Mouse (Mus musculus) hindbrain, embryonic 10.5 days (tissue): ENCODE measurements at regions not wholly inside any gene's neighbourhood (a gene's known extent, or its start where the extent isn't known, plus 50 kb on each side); places are given as distances from the start of the nearest gene placed in this dataset.
"Not testable (repeated sequence)": the region's sequence is repeated elsewhere in the genome, so short reads cannot be mapped to it uniquely, and the experiment has no call there.

ENCODE experiments used
- DNase-seq: peaks from one replicate; pipeline ENCODE4 v3.0.0-alpha.2; 2017; ENCODE audit warnings: low spot score
- H3K27ac ChIP-seq: fragments of 300-500 bp; sonication (generic); 2 replicates; pipeline ENCODE4 v1.5.1; 2016; ENCODE audit warnings: mild to moderate bottlenecking, moderate library complexity
- H3K27me3 ChIP-seq: fragments of 300-500 bp; sonication (generic); 2 replicates; pipeline ENCODE4 v1.6.1; 2016; ENCODE audit warnings: mild to moderate bottlenecking; ENCODE audit not compliant: poor library complexity, insufficient read depth, severe bottlenecking
- H3K36me3 ChIP-seq: fragments of 300-500 bp; sonication (generic); 2 replicates; pipeline ENCODE4 v1.6.1; 2016; ENCODE audit warnings: mild to moderate bottlenecking, moderate library complexity
- H3K4me1 ChIP-seq: fragments of 300-500 bp; sonication (generic); replicated peaks from 2 replicates; pipeline ENCODE4 v1.6.1; 2016; ENCODE audit warnings: mild to moderate bottlenecking
- H3K4me3 ChIP-seq: fragments of 300-500 bp; sonication (generic); 2 replicates; pipeline ENCODE4 v1.5.1; 2016; ENCODE audit warnings: mild to moderate bottlenecking, moderate library complexity
- H3K9me3 ChIP-seq: fragments of 300-500 bp; sonication (generic); 2 replicates; pipeline ENCODE4 v1.6.1; 2016; ENCODE audit warnings: mild to moderate bottlenecking, moderate library complexity
- WGBS: fragments of 180-500 bp; shearing (Covaris S2); methylation state at CpG from one replicate; pipeline ENCODE4 v1.1.7; 2016; 5-methylcytosine and 5-hydroxymethylcytosine counted together

DNA sequence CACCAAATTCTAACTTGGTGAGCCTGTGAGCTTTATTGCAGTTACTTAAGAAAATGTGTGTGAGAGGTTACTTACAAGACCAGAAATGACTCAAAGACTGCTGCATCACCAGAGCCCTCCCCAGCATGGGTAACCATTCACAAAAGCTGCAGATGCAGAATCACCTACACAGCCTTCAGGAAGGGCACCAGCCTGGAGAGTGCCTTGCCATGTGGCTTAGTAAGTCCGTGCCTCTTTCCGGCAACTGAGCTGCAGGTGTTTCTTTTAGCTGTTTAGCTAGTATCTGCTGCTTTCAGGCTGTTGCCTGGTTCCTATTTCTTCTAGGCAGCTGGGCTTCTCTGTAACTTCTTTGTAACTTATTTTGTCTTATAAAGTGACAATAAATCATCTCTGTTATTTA is 213.2 kb upstream of the Stxbp6 start:
- Histone ChIP-seq H3K27ac (no peak overlapping the region), H3K4me3 (no peak overlapping the region), H3K27me3 (no peaks in the 10 kb centered on the region), H3K4me1 (no peaks in the 10 kb centered on the region), H3K9me3 (no peaks in the 10 kb centered on the region), H3K36me3 (no peaks in the 10 kb centered on the region)
- 73% methylated on average over 2 of the region's 2 CpGs for WGBS
- DNase-seq = no peak

DNA sequence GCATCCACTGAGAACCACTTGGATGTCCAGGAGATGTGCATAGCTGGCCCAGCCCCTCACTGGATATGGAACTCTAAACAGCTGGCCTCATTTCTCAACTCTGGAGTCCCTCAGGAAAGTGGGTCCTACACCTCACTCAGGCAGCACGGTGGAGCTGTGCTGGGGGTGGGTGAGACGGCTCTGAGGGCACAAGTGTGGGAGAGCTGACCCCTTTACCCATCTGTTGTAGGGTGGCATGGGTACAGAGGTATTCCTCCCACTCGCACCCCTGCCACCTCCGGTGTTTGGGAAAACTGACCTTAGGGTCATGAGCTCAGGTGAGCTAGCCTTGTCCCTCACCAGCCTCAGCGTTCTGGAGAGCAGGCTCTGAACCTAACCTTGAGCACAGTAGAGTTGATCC is 181.8 kb upstream of the Stxbp6 start:
- Histone ChIP-seq H3K4me1 (no peaks in the 10 kb centered on the region), H3K9me3 (no peaks in the 10 kb centered on the region), H3K27ac (no peak overlapping the region), H3K4me3 (no peak overlapping the region), H3K27me3 (no peaks in the 10 kb centered on the region), H3K36me3 (no peaks in the 10 kb centered on the region)
- DNase-seq = no peak
- WGBS = 93% methylated on average over 5 of the region's 5 CpGs

DNA sequence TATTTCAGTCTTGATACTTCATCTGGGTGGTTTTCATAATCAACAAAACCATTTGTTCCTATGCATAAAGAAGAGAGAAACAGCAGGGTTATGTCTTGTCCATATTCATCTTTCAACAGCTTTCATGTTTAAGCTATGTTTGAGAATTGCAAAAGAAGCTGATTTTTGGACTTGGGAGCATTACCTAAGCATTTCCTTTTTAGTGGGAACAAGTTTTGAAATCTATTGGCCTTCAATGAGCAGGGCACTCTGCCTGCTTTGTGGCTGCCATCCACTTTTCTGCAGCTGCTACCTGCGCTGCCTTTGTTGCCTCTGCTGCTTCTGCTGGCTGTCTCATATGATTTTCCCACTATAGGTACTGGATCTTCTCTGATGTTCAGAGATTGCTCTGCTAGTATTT is 136.6 kb upstream of the Stxbp6 start:
- Histone ChIP-seq H3K4me3 (no peak overlapping the region), H3K27me3 (no peaks in the 10 kb centered on the region), H3K9me3 (no peaks in the 10 kb centered on the region), H3K36me3 (no peaks in the 10 kb centered on the region), H3K27ac (no peak overlapping the region), H3K4me1 (no peaks in the 10 kb centered on the region)
- DNase-seq = no peak
- WGBS = 86% methylated on average over 1 of the region's 1 CpGs

DNA sequence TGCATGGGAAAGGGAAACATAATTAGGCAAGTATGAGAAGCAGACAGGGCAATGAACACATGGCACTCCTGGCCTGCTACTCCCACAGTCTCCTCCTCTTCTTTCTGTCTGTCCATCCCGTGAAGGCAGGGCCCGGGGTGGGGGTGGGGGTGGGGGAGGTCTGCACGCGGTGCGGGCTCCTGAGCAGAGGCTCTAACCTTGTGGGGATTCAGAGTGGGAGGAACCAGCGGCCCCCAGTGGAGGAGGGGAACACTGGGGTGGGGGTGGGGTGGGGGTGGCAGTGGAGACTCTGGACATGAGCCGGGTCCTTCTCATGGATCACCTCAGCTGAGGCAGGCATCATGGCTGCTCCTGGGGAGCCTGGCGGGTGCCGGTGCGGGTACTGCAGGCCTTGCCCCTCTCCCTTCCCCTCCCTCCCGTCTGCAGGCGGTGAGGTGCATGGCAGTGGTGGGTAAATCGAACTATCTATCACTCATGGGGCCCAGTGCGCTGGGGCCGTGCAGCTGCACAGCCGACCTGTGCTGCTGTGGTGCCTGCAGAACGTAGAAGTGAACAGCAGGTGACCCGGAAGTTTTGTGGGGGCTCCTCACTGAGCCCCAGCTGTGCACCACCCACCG is 120.9 kb upstream of the Stxbp6 start:
- H3K4me1 ChIP-seq = 0 out of 2 replicates have a peak, but pooled peaks cover 2% of the 10 kb centered on the region
- no peak overlapping the region for H3K4me3 ChIP-seq
- H3K36me3 ChIP-seq = no peaks in the 10 kb centered on the region
- no peaks in the 10 kb centered on the region for H3K27me3 ChIP-seq
- H3K9me3 ChIP-seq = peaks cover 12% of the 10 kb centered on the region; the same call in 1 of the 2 replicates
- 54% methylated on average over 19 of the region's 19 CpGs for WGBS
- H3K27ac ChIP-seq = no peak overlapping the region
- no peak for DNase-seq

DNA sequence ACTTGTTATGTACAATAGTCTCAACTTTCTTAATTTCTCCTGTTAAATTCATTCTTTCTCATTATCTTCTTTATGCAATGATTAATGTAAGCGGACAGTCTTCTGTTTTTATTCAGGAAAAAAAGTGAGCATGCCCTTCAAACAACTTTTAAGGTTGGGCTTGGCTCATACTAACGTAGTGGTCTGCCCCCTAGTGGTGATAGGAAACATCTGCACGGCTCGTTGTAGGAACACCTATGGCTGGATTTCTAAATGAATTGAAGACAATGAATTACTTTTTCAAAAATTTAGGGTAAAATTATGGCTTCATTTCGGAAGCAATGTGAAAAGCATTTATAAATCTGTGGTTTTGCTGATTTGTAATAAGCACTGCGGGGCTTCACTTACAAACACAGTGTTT is 112.6 kb upstream of the Stxbp6 start:
- peak; percentile 18 for DNase-seq
- Histone ChIP-seq H3K27ac (no peak overlapping the region), H3K4me3 (no peak overlapping the region), H3K36me3 (no peaks in the 10 kb centered on the region), H3K27me3 (no peaks in the 10 kb centered on the region), H3K4me1 (no peaks in the 10 kb centered on the region), H3K9me3 (no peaks in the 10 kb centered on the region)
- 15% methylated on average over 6 of the region's 6 CpGs for WGBS

DNA sequence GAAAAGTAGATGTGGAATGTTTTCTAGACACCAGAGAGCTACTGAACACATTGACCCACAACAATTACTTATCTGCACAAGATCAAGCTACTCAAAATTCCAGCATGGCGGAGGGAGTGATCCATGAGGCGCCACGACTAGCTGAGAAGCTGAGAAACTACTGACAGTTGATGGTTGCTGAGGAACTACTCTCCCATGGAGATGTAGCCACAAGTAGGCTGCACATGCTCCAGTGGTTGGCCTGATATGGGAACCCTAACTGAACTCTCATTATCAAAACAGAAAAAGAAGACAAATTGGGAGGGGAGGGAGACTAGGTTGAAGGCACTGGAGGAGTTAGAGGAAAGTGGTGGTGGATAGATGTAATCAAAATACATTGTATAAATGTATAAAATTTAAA is 110.0 kb upstream of the Stxbp6 start:
- 88% methylated on average over 3 of the region's 3 CpGs for WGBS
- no peak overlapping the region for H3K4me3 ChIP-seq
- H3K27ac ChIP-seq = no peak overlapping the region
- no peaks in the 10 kb centered on the region for H3K4me1 ChIP-seq
- no peak for DNase-seq
- H3K9me3 ChIP-seq = no peaks in the 10 kb centered on the region
- no peaks in the 10 kb centered on the region for H3K36me3 ChIP-seq
- H3K27me3 ChIP-seq = no peaks in the 10 kb centered on the region

DNA sequence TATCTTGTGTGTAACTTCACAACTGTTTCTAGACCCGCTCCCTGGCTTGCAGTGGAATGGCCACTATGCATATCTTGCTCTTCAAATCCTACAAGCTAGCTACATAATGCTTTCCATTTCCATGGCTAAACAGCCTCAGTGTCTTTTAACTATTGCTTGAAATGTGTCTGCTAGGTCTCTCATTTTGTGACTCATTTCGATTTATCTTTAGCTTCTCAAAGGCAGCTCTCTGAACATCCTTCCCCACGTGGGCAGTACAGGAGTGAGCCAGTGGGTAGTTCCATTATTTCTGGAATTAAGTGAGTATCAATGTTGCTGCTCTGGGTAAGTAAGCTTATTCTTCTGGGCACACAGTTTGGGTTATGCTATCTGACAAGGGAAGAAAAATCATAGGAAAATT is 102.9 kb upstream of the Stxbp6 start:
- H3K9me3 ChIP-seq = no peaks in the 10 kb centered on the region
- WGBS = 83% methylated on average over 3 of the region's 3 CpGs
- no peak for DNase-seq
- H3K27me3 ChIP-seq = no peaks in the 10 kb centered on the region
- H3K27ac ChIP-seq = no peak overlapping the region
- H3K4me1 ChIP-seq = no peaks in the 10 kb centered on the region
- no peaks in the 10 kb centered on the region for H3K36me3 ChIP-seq
- no peak overlapping the region for H3K4me3 ChIP-seq

DNA sequence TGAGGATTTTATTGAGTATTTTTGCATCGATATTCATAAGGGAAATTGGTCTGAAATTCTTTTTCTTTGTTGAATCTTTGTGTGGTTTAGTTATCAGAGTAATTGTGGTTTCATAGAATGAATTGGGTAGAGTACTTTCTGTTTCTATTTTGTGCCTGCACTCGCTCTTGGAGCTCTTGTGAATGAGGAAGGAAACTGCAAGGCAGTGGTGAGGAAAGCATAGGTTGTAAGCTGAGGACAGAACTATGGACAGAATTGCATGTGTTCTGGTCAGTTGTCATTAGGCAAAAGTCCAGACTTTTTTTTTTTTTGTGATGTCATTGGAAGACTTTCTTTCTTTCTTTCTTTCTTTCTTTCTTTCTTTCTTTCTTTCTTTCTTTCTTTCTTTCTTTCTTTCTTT is 100.8 kb upstream of the Stxbp6 start:
- H3K4me3 ChIP-seq, H3K27ac ChIP-seq, H3K4me1 ChIP-seq, H3K27me3 ChIP-seq, DNase-seq, H3K9me3 ChIP-seq, H3K36me3 ChIP-seq: not testable (repeated sequence)
- WGBS = 90% methylated on average over 2 of the region's 2 CpGs

DNA sequence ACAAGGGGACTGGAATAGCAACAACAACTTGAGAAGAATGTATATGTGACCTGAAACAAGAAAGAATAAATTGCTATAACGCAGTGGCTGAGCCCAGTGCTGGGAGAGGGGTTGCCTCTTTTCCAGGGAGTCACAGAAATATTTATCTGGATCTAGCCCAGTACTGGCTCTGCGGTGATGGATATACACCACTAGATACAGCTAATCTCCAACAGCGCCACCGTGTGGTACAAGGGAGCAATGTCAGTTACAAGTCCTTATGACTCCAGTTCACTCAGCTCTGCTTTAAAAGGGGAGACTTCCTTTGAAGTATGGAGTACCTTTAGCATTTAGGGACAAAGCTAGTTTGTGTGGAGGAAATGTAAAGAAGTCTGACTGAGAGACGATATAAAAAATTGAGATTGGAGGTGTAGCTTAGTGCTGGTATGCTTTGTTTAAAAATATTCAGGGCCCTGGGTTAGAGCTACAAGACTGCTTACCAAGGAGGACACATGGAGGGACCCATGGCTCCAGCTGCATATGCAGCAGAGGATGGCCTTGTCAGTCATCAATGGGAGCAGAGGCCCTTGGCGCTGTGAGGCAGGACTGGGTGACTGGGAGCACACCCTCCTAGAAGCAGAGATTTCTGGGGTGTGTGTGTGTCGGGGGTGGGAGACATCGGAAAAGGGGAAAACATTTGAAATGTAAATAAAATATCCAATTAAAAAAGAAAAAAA is 97.6 kb upstream of the Stxbp6 start:
- Histone ChIP-seq H3K27ac (no peak overlapping the region), H3K4me1 (no peaks in the 10 kb centered on the region), H3K27me3 (no peaks in the 10 kb centered on the region), H3K9me3 (no peaks in the 10 kb centered on the region), H3K36me3 (no peaks in the 10 kb centered on the region), H3K4me3 (no peak overlapping the region)
- peak; percentile 78 for DNase-seq
- 39% methylated on average over 8 of the region's 8 CpGs for WGBS

DNA sequence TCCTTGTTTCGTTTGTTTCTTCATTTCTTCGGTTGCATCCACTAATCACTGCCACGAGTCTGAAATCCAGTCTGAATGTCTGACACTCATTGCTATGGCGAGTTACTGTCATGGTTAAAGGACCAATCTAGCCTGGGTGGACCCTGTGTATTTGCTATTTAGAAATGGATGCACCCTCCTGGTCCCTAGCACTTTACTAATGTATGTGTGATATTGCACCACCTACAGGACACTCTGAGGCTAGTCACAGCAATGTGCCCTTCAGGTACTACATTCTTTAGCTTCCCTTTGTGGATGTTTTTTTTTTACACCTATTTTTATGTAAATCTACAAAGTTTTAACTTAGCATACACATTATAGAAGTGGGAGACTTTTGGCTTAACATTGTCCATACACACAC is 87.5 kb upstream of the Stxbp6 start:
- H3K4me3 ChIP-seq = no peak overlapping the region
- no peak for DNase-seq
- H3K4me1 ChIP-seq = no peaks in the 10 kb centered on the region
- no peaks in the 10 kb centered on the region for H3K27me3 ChIP-seq
- H3K36me3 ChIP-seq = no peaks in the 10 kb centered on the region
- 68% methylated on average over 4 of the region's 4 CpGs for WGBS
- no peak overlapping the region for H3K27ac ChIP-seq
- no peaks in the 10 kb centered on the region for H3K9me3 ChIP-seq

DNA sequence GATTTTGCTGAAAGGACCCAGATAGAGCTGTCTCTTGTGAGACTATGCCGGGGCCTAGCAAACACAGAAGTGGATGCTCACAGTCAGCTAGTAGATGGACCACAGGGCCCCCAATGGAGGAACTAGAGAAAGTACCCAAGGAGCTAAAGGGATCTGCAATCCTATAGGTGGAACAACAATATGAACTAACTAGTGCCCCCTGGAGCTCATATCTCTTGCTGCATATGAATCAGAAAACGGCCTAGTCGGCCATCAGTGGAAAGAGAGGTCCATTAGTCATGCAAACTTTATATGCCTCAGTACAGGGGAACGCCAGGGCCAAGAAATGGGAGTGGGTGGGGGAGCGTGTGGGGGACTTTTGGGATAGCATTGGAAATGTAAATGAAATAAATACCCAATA is 87.1 kb upstream of the Stxbp6 start:
- H3K27me3 ChIP-seq, DNase-seq, H3K4me1 ChIP-seq, H3K27ac ChIP-seq, H3K36me3 ChIP-seq, H3K9me3 ChIP-seq, H3K4me3 ChIP-seq: not testable (repeated sequence)
- WGBS = 85% methylated on average over 5 of the region's 5 CpGs

DNA sequence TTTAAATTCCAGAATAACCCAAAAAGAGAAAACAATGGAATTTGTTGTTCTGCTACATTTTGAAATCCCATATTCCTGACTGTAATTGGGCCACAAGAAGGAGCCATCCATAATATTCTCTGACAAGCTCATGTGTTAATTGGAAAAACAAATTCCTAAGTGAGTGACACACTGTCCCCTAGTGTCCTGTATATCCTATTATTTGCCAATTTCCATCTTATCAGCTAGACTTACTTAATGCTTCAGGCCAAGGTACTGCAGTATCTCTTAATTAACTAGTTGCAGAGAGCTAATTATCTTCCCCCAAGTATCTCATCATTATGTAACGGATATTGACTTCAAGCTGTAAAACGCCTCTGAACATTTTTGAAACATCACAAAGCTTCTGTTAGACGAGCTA is 84.5 kb upstream of the Stxbp6 start:
- Histone ChIP-seq H3K4me1 (no peaks in the 10 kb centered on the region), H3K27ac (no peak overlapping the region), H3K9me3 (no peaks in the 10 kb centered on the region), H3K27me3 (no peaks in the 10 kb centered on the region), H3K36me3 (no peaks in the 10 kb centered on the region), H3K4me3 (no peak overlapping the region)
- 84% methylated on average over 3 of the region's 3 CpGs for WGBS
- DNase-seq = no peak

DNA sequence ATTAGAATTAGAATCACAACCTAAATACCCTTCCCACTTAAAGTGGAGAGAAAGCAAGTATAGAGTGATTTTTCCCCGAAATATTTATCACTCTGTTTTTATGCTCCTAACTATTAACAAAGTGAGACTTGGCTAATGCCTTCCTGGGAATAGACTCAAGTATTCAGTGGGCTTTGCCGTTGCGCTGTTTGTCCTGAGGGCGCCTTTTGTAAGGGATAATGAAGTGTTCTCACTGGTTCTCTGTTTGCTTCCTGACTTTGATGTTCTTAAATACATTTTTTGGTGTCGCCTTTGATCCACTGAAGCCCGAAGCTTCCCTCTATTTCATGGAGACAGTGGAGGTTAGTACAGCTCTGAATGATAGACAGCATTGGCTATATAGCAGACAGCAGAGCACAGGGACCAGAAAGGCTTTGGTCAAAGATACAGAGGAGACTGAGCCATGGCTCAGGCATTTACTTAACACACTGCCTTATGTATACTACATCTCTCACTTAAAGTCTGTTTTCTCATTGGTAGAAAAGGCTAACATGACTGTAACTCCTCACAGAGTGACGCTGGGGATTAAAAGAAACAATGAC is 63.0 kb upstream of the Stxbp6 start:
- DNase-seq = no peak
- no peaks in the 10 kb centered on the region for H3K4me1 ChIP-seq
- no peaks in the 10 kb centered on the region for H3K27me3 ChIP-seq
- H3K27ac ChIP-seq = no peak overlapping the region
- 70% methylated on average over 7 of the region's 7 CpGs for WGBS
- H3K9me3 ChIP-seq = no peaks in the 10 kb centered on the region
- no peak overlapping the region for H3K4me3 ChIP-seq
- no peaks in the 10 kb centered on the region for H3K36me3 ChIP-seq
